Mouse (Mus musculus) gastrocnemius, adult 18-20 months (tissue): Measurements from ENCODE around the gene Cdpf1. TPM values are rescaled to one million over a fixed set of nuclear protein-coding genes. Genes with fewer than 3 reads are reported as not detected.

Experiments used
- DNase-seq: peaks from one replicate; pipeline ENCODE4 v3.0.0; 2021; ENCODE audit warnings: low spot score
- total RNA-seq, 2 experiments: library from RNA; stranded (reverse); gene quantifications; 2 replicates each; pipeline ENCODE4 v1.2.3; 2021

Cdpf1 gene
- total RNA-seq, 2 experiments from 2014 or later, result 51.8 to 60.2 TPM

DNA sequence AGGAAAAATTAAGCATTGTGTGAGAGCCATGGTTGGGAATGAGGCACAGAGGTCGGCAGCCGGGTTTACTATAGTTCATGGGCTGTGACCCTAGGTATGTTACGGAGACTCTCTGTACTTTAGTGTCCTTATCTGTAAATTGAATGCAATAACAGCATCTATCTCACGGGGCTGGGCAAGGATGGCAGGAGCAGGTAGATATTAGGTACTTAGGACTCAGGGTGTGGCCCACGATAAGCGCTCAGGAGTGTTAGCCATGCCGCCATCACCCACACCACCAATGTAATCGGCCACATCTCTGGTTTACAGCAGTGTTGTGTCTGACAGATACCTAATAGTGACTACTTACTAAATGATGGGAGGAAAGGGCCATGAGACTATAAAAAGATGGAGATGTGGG is 42.5 kb downstream of the Cdpf1 start:
- DNase-seq, result no peak

DNA sequence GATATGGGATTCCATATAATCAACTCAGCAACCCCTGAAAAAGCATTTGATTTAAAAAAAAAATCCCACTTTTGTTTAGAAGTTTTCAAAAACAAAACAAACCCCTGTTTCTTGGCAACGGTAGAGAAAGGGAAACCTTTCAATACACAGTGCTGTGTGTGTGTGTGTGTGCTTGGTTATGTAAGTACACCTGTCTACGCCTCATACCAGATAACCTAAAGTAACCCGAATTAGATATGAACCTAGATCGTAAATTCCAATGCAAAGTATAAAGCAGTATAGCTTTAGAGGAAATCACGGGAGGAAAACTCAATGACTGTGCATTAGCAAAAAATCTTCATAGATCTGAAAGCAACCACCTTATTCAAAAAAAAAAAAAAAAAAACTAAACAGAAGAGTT is 44.8 kb downstream of the Cdpf1 start:
- DNase-seq, result no peak

DNA sequence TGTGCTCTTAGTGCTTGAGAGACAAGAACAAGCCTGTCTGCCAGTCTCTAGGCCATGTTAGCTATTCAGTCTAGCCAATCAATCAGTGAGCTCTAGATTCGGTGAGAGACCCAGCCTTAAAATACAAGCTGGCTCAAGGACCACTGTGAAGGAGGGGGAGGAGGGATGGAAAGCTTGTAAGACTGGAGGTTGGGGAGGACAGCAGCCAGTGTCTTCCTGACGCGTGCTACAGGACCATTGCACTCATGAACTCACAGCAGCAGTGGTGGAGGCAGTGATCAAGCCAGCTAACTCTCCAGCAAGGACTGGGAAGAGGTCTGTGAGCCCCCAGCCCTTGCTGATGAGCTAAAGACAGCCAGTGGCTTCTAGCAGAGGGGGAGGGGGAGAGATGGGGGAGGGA is 46.5 kb downstream of the Cdpf1 start:
- DNase-seq, result no peak

DNA sequence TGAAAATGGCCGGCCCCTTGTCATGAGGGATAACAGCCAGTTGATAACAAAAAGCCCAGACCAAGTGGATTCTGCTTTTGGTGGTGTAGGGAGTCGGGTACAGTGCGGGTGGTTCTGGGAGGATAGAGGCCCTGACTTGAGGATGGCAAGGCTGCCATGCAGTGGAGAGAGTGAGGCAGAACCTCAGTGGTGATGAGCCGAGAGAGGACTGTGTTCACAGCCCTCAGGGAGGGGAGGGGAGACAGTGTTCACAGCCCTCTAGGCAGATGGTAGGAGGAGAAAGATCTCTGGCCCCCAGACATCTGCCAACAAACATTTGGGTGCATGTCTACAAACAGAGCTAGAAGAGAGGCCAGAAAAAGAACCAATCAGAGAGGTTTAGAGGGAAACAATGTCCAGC is 48.7 kb downstream of the Cdpf1 start:
- no peak for DNase-seq

DNA sequence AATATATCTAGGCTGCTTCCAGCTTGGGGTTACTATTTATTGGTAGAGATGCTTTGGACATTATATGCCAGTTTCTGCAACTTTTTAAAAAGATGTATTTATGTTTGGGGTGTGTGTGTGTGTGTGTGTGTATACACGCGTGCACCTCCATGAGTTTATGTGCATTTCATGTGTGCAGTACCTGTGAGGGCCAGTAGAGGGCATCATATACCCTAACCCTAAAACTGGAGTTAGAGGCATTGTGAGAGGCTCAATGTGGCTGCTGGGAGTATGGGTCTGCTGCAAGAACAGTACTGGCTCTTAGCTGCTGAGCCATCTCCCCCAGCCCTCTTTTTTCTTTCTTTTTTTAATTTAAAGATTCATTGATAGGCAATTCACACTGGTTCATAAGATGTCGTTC is 53.7 kb downstream of the Cdpf1 start:
- no peak for DNase-seq

Other genes with a start within 250 kb of the Cdpf1 start
- gene Wnt7b, start 229.2 kb downstream of the Cdpf1 start, total RNA-seq, result under 1 TPM in 1 of 2 experiments, not detected in 1; 0.07 TPM
- 10 to 100 TPM; 21.9 to 22.2 TPM for gene Ppara, start 76.7 kb downstream of the Cdpf1 start, total RNA-seq
- under 1 TPM; 0.68 to 0.69 TPM for gene Pkdrej, start 10.0 kb upstream of the Cdpf1 start, total RNA-seq
- 1 to 10 TPM; 4.6 to 5.3 TPM for gene Ttc38, start 20.6 kb upstream of the Cdpf1 start, total RNA-seq
- under 1 TPM; 0.07 to 0.09 TPM for gene Gtse1, start 48.0 kb upstream of the Cdpf1 start, total RNA-seq
- gene Trmu, start 67.6 kb upstream of the Cdpf1 start, total RNA-seq, result 1 to 10 TPM; 8.2 to 9.4 TPM
- gene Celsr1, start 222.1 kb upstream of the Cdpf1 start, total RNA-seq, result under 1 TPM; 0.24 to 0.32 TPM
- 10 to 100 TPM in 1 of 2 experiments, 1 to 10 TPM in 1; 7.6 to 12.1 TPM for gene Gramd4, start 246.0 kb upstream of the Cdpf1 start, total RNA-seq